Mouse (Mus musculus): Measurements from ENCODE around the gene Gpr182.
"Not testable (repeated sequence)": the region's sequence is repeated elsewhere in the genome, so short reads cannot be mapped to it uniquely, and the experiment has no call there.

Gene Gpr182
- long read RNA-seq, experiment 1, partial matches to known transcripts, result 0 of 2 reads
- long read RNA-seq, experiment 1, other reads (novel, unspliced or antisense), result 0 of 2 reads
- long read RNA-seq, experiment 2, result 0 reads

- intact Hi-C loops (cut with DNase I), result no loop called here
Measured at GRCm38 (mm10) chr10:127751548-127751947, at the start of gene Gpr182. Gene Gpr182 (minus strand): TSS chr10:127751732.

GRCm38 (mm10) chr10:127800891-127801290 is 49.4 kb upstream of the Gpr182 start, which contains the start of gene Rdh16:
Gene Rdh16 (plus strand): TSS chr10:127801152.
- intact Hi-C loops (cut with DNase I), result no loop called here

GRCm38 (mm10) chr10:127799295-127799694 is 47.8 kb upstream of the Gpr182 start:
- intact Hi-C loops (cut with DNase I), result no loop called here

GRCm38 (mm10) chr10:127785411-127785810 is 33.9 kb upstream of the Gpr182 start:
- intact Hi-C loops (cut with DNase I), result not testable (repeated sequence)

- intact Hi-C loops (cut with DNase I), result not testable (repeated sequence)
Measured at GRCm38 (mm10) chr10:127782321-127782720, 30.8 kb upstream of the Gpr182 start.

- intact Hi-C loops (cut with DNase I), result no loop called here
Measured at GRCm38 (mm10) chr10:127776011-127776410, 24.5 kb upstream of the Gpr182 start, which contains the start of gene Rdh9. Gene Rdh9 (plus strand): TSS chr10:127776386.

- intact Hi-C loops (cut with DNase I), result no loop called here
Measured at GRCm38 (mm10) chr10:127766564-127766963, 15.0 kb upstream of the Gpr182 start.

GRCm38 (mm10) chr10:127763914-127764680 is 12.6 kb upstream of the Gpr182 start:
- intact Hi-C loops (cut with DNase I), result no loop called here

- intact Hi-C loops (cut with DNase I), result not testable (repeated sequence)
Measured at GRCm38 (mm10) chr10:127762926-127763325, 11.4 kb upstream of the Gpr182 start.

GRCm38 (mm10) chr10:127759181-127760110 is 7.9 kb upstream of the Gpr182 start, which contains the start of the genes Rdh1 and Rdh16f1:
Gene Rdh1 (plus strand): TSS chr10:127759721.
Gene Rdh16f1 (plus strand): TSS chr10:127759787.
- intact Hi-C loops (cut with DNase I), result no loop called here

- intact Hi-C loops (cut with DNase I), result no loop called here
Measured at GRCm38 (mm10) chr10:127755770-127756468, 4.4 kb upstream of the Gpr182 start.

GRCm38 (mm10) chr10:127755246-127755645 is 3.7 kb upstream of the Gpr182 start:
- intact Hi-C loops (cut with DNase I), result no loop called here

GRCm38 (mm10) chr10:127754566-127755166 is 3.1 kb upstream of the Gpr182 start:
- intact Hi-C loops (cut with DNase I), result no loop called here

GRCm38 (mm10) chr10:127750136-127750777 is 1.3 kb downstream of the Gpr182 start:
- intact Hi-C loops (cut with DNase I), result no loop called here

GRCm38 (mm10) chr10:127748847-127749612 is 2.5 kb downstream of the Gpr182 start:
- intact Hi-C loops (cut with DNase I), result no loop called here

GRCm38 (mm10) chr10:127747254-127747653 is 4.3 kb downstream of the Gpr182 start:
- intact Hi-C loops (cut with DNase I), result no loop called here

GRCm38 (mm10) chr10:127745886-127746285 is 5.6 kb downstream of the Gpr182 start:
- intact Hi-C loops (cut with DNase I), result no loop called here

- intact Hi-C loops (cut with DNase I), result no loop called here
Measured at GRCm38 (mm10) chr10:127744661-127745060, 6.9 kb downstream of the Gpr182 start.

- intact Hi-C loops (cut with DNase I), result loop anchor here (5.0 kb wide), 1 partner anchor 62 kb away; no protein-coding TSS in a partner anchor
Measured at GRCm38 (mm10) chr10:127739661-127740161, 11.8 kb downstream of the Gpr182 start.

Data from adrenal gland (tissue).